Mouse (Mus musculus) retina, postnatal 1 day (tissue): ENCODE measurements around the gene Lekr1.

Source experiments
- DNase-seq: peaks from one replicate; pipeline ENCODE4 v3.0.0-alpha.2; 2012

The Lekr1 gene

GRCm38 (mm10) chr3:65665977-65666766 is at the start of gene Lekr1:
Gene Lekr1 (plus strand): TSS chr3:65666228.
- DNase-seq, result peak; percentile 92

DNA sequence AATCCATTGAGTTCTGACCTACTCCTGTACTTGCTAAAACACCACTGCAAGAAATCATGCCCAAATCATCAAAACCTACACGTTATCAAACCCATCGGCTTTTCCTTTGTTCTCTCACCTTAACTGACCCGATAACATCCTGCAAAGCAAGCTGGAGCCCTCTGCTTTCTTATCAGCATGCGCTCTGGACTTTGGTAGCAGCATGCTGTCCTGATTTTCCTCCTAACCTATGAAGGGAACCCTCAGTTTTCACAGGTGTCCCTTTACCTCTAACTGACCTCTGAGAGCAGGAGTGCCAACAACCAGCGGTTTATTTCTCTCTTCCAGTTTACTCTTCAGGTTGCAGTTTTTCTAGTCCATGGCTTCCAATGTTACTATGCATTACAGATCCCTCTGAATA is 48.5 kb upstream of the Lekr1 start:
- DNase-seq, result no peak

- DNase-seq, result no peak
Measured at GRCm38 (mm10) chr3:65619340-65619739, 46.7 kb upstream of the Lekr1 start.

DNA sequence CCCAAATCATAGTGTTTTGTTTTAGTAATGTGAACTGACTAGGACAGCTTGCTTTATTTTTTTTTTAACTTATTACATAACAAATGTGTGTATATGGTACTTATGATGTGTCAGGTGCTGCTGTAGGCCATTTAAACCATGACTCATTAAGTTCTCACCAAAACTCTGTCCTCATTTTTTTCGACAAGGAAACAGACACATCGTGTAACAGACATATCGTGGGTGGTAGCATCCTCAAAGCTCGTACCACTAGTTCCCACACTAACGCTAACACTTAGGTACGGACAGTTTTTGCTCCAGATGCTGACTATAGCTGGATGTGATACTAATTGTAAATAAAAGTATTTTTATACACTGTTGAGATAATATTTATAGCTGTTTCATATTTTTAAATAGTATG is 43.0 kb upstream of the Lekr1 start:
- no peak for DNase-seq

GRCm38 (mm10) chr3:65625496-65626289 is 40.3 kb upstream of the Lekr1 start:
- DNase-seq, result peak; percentile 27

- no peak for DNase-seq
Measured at GRCm38 (mm10) chr3:65626290-65626914, 39.6 kb upstream of the Lekr1 start.

DNA sequence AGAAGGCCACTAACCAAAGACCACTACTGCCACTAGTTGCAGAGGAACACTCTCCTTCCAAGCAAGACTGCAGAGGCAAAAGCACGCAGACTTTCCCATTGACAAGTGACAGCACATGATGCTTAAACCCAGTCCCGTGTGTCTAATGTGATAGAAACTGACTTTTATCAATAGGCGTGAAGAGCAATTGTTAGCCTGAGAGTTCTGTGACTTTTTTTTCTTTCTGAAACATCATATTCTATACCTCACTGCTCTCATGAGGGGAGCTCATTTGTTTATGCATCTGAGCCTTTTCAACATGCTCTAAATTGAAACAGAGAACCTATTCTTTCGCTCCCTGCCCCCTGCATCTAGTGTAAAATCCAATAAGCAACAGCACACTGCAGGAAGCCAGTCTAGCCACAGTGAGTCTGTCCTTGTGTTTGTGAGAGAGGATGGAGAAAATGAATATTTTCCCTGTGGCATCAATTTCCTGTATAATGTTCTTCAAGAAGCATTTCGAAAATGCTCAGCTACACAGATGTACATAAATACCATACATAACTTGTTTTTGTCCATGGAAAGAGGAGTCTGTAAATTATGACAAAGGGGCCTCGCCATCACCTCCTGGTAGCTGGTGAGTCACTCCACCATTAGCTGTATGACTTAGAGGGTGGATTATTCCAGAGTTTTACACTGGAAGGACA is 38.9 kb upstream of the Lekr1 start:
- DNase-seq, result peak; percentile 11

DNA sequence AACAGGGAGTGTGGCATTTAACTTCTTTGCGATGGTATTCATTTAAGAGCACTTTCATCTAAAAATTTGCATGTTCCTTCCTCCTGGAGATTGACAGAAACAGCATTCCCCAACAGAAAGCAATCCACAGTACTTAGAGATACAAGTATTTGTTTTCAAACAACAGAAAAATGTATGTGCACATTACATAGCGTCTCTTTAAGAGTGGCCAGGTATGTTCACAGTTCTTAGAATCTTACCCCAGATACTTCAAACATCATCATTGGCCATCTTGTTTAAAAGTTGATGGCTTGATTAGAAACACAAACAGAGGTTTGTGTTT is 38.4 kb upstream of the Lekr1 start:
- DNase-seq, result no peak

DNA sequence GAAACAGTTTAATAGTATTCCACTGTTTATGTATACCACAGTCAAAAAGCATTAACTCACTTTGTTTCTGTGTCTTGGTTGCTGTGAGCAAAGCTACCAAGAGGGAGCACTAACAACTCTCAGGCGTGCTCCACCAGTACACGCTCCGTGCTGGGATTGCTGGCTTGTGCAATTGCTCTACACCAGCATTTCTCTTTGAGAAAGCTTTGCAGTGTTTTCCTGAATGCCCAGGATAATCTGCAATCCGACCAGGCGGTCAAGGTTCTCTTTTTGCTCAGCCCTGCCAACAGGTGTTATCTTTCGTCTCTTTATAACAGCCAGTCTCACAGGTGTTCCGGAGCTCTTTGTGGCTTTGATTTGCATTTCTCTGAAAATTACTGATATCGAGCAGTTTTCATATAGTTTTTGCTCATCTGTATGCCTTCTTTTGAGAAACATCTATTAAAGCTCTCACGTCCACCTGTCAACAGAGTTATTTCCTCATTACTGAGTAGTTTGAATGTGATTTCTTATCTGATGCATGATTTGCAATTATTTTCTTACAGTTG is 36.4 kb upstream of the Lekr1 start:
- no peak for DNase-seq

GRCm38 (mm10) chr3:65633604-65634003 is 32.4 kb upstream of the Lekr1 start:
- no peak for DNase-seq

GRCm38 (mm10) chr3:65635983-65636382 is 30.0 kb upstream of the Lekr1 start:
- DNase-seq, result no peak

- DNase-seq, result no peak
Measured at GRCm38 (mm10) chr3:65637313-65637712, 28.7 kb upstream of the Lekr1 start.

- no peak for DNase-seq
Measured at GRCm38 (mm10) chr3:65638896-65639295, 27.1 kb upstream of the Lekr1 start.

GRCm38 (mm10) chr3:65639454-65640014 is 26.5 kb upstream of the Lekr1 start:
- no peak for DNase-seq

GRCm38 (mm10) chr3:65642959-65643358 is 23.1 kb upstream of the Lekr1 start:
- no peak for DNase-seq

GRCm38 (mm10) chr3:65643654-65644053 is 22.4 kb upstream of the Lekr1 start:
- no peak for DNase-seq

DNA sequence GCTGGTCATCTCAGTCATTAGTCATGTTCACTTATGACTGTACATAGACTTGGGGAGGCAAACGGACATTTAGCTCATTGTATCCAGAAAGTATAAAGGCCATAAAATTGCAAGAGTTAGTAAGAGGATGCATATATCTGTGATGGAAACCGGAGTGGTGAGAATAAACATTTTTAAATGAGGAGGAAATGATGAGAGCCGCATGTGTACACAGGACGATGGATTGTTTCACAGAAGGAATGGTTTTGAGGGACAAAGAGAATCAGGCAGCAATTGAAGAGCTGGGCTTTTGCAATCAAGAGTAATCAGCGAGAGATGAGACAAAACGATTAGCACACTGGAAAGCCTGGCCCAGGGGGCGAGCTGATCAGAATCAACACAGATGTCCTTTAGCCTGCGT is 18.4 kb upstream of the Lekr1 start:
- peak; percentile 26 for DNase-seq

DNA sequence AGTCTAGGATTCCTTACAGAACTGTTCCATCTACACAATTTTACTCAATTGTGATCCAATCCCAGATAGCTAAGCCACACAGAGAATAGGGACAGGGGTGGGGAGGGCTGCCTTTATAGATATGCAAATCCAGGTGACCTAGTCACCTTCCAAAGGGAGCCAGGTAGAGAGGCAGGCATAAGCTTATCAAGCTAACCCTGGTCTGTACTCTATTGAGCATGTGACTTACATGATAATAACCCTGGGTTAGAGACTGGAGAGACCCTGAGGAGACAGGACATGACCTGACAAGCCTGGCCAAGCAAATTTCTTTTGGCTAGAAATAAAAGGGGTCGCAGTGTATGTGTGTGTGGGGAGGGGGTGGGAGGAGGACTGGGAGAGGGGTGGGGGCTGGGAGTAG is 17.1 kb upstream of the Lekr1 start:
- no peak for DNase-seq

DNA sequence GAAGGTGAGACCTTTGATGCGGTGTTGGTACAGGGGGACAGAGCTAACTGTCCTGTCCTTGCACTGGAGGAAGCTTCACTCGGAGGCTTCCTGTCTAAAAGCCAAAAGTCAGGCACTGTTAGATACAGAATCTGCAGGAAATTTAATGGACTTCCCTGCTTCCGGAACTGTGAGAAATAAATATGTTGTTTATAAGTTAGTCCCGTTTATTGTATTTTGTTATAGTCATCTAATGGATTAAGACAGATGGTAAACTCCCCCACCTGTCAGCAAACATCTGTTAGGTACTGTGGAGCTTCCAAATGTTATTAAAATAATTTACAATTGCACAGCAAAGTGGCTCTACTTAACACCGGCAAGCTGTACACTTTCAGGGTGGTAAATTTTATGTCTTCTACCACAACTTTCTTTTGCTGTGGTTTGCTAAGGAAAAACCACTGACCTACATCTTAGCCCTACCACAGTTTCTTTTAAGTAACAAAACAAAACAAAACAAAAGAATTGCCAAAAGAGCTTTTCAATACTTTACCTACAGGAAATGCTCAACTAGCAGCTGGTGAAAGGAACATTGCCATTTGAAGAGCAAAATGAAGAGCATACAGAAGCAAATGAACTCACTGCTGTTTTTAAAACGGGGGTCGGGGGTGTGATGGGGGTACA is 15.7 kb upstream of the Lekr1 start:
- DNase-seq, result no peak

GRCm38 (mm10) chr3:65654541-65655206 is 11.4 kb upstream of the Lekr1 start:
- DNase-seq, result no peak

DNA sequence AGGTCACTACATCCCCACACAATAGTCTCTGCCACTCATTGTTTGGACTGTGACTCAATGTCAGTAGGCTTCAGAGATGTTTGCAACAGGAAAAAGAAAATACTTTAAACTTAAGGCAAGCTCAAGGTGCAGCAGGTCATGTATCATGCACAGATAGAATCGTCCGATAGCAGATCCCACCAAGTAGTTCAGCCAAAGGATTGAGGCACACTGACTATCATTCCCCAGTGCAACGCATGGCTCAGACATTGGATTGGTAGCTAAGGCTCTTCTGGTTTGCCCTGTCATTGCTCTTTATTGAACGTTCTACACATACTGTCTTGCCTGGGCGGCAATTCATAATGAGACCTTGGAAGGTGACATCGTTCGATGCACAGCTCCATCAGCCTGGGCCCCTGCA is 9.6 kb upstream of the Lekr1 start:
- no peak for DNase-seq
